Mouse (Mus musculus): ENCODE measurements around the gene Tfdp1. TPM values are rescaled to one million over a fixed set of nuclear protein-coding genes. Genes with fewer than 3 reads are reported as not detected.

Tfdp1 gene
- total RNA-seq, 2 experiments from 2014 or later, result 49.1 to 58.3 TPM

DNA sequence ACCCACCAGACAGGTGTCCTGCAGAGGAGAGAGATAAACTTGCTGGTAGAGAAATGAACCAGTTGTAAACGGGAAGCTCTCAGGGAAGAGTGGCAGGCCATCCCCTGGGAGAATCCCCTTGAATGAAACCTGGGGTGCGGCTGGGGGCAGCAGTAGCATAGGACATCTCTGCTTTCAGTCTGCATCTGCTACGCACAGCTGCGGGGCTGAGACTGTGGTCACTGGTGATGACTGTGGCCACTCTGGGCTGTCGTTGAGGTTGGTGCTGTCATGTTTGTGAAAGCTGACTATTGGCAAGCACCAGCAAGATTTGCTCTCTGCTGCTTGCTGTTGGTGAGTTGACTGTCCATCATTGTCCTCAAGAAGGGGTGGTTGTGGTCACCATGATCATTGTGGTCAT lies 13.0 kb downstream of the Tfdp1 start:
- DNase-seq (ENCODE audit: low spot score in 2 of 2), result no peak

- no peak for DNase-seq (ENCODE audit: low spot score in 2 of 2)
Measured at GRCm38 (mm10) chr8:13352601-13353000, 14.1 kb downstream of the Tfdp1 start.

DNA sequence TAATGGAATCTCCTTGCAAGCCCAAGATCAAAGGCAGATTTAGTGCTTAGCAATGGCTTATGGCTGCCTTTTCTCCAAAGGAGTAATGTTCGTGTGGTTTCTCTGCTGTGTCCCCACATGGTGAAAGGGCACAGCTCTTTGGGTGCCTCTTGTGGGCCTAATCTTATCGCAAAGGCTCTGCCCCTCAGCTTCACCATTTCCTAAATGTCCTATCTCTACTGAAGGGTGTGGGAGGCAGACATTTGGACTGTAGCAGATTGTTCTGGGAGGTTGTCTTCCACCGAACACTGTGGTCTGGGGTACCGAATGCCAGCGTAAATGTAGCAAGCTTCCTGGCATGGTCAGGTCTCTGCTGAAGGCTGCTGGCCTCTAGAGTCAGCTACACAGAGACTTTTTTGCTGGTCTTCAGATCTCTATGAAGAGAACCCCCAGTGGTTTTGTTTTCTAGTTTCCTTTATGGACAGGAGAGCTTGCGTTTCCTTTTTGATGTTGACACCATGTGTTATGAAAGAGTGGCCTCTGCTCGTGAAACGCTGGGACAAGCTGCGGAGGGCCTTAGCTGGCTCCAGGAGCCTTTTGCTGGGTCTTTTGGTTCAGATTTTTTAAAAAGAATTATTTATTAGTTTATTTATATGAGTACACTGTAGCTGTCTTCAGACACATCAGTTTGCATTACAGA lies 14.7 kb downstream of the Tfdp1 start:
- no peak for DNase-seq (ENCODE audit: low spot score in 2 of 2)

GRCm38 (mm10) chr8:13353883-13354282 lies 15.3 kb downstream of the Tfdp1 start:
- no peak for DNase-seq (ENCODE audit: low spot score in 2 of 2)

- no peak for DNase-seq (ENCODE audit: low spot score in 2 of 2)
Measured at GRCm38 (mm10) chr8:13356221-13356620, 17.7 kb downstream of the Tfdp1 start.

DNA sequence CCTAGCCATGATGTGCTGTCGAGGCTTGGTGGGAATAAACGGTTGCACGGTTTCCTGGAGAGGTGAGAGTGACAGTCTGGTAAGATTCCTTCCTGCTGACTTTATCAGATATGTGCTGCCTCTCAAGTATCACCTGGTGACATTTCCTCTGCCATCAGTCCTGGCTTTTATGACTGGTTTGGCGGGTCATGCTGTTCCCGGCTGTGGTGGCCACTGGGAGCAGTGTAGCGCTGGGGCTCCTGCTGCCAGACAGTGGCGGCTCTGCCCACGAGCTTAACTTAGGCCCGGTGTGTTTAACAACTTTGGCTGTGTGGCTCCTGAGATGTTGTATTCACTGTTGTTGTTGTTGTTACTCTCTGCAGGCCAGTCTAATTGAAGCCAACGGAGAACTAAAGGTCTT lies 18.1 kb downstream of the Tfdp1 start:
- DNase-seq (ENCODE audit: low spot score in 2 of 2), result no peak

DNA sequence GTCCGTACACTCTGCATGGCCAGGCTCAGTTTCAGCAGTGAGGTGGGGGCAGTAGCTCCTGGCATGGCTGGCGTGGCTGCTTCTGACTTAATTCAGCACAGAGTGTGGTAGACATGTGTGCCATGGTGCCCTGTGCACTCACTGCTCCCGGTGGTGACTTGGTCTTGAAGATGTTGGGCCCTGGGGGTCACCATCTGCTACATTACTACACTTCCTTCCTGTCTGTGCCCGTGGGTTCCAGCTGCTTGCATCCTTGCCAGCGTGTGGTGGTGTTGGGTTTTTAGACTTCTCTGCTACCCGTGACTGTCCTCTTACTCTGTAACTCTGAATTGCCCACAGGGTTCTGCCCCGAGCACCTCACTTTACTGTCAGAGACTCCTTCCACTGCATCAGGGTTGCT lies 21.7 kb downstream of the Tfdp1 start:
- no peak for DNase-seq (ENCODE audit: low spot score in 2 of 2)

GRCm38 (mm10) chr8:13361865-13362264 lies 23.3 kb downstream of the Tfdp1 start:
- DNase-seq (ENCODE audit: low spot score in 2 of 2), result no peak

- peak in 1 of 2 experiments; percentile 48 for DNase-seq (ENCODE audit: low spot score in 2 of 2)
Measured at GRCm38 (mm10) chr8:13373151-13373662, 34.7 kb downstream of the Tfdp1 start.

DNA sequence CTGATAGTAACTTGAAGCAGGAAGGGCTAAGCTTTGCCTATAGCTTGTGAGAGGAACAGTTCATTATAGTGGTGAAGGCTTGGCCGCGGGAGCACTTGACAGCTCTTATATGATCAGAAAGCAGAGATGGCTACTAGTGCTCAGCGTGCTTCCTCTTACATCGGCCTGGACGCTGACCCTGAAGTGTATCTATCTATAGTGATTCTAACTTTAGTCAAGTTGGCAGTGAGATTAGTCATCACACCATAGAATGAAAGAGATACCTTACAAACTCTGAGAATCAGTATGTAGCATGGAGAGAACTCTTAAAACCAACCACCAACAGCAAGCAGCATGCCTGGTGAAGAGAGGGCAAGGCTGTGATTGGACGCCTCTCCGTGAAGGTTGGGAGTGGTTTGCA lies 43.1 kb downstream of the Tfdp1 start:
- DNase-seq (ENCODE audit: low spot score in 2 of 2), result no peak

DNA sequence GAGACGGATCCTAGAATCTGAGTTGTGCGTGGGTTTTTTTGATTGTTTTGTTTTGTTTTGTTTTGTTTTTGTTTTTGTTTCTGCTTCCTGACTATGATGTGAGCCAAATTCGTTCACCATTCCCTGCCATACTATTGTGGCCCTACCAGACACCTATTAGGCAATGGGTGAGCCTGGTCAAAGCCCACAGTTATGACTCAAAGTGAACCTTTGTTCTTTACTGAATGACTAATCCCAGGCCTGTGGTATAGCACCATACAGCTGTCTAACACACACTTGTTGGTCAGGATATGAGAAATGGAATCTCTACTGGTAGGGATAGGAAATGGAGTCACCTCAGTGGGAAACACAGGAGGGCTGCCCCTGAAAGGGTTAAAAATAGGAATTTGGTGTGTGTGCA lies 44.0 kb downstream of the Tfdp1 start:
- DNase-seq (ENCODE audit: low spot score in 2 of 2), result no peak

GRCm38 (mm10) chr8:13382999-13383398 lies 44.4 kb downstream of the Tfdp1 start:
- no peak for DNase-seq (ENCODE audit: low spot score in 2 of 2)

DNA sequence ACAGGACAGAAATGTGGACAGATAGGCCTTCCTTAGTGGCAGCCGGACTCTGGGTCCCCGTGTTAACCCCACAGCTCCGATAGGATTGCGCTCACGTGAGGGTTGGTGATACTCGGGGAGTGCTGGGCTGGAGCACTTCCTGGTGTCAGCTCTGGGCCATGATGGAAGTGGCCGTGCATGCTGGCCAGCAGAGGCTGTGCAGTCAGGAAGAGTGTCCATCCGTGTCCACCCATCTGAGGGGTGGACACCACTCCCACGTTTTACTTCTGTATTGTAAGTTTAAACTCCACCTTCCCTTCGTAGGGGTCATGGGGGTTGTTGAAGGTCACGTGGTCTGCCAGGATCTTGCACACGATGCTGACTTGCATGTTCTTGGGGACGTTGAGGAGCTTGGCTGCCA lies 47.8 kb downstream of the Tfdp1 start:
- no peak for DNase-seq (ENCODE audit: low spot score in 2 of 2)

- DNase-seq (ENCODE audit: low spot score in 2 of 2), result no peak
Measured at GRCm38 (mm10) chr8:13387728-13388127, 49.2 kb downstream of the Tfdp1 start.

DNA sequence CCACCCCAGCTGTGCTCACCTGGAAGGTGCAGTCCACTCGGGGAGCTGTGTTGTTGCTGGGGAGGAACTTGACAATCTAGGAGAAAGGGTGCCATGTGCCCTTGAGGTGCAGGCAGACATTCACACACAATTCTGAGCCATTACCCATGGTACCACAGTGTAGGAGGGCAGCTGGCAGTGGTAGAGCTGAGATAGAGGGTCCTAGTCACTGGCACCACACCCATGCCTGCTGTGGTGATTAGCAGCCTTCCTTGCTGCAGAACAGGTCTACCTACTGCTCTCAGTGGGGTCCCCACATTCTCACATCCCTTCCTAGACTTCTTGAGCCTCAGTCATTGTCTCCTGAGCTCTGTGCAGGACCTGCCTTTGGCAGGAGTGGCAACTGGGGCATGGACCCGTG lies 50.2 kb downstream of the Tfdp1 start:
- no peak for DNase-seq (ENCODE audit: low spot score in 2 of 2)

- no peak for DNase-seq (ENCODE audit: low spot score in 2 of 2)
Measured at GRCm38 (mm10) chr8:13393869-13394268, 55.3 kb downstream of the Tfdp1 start.

GRCm38 (mm10) chr8:13396725-13397124 lies 58.2 kb downstream of the Tfdp1 start, which contains the start of gene Atp4b:
Gene Atp4b, minus strand, starts transcription at chr8:13396825.
- no peak for DNase-seq (ENCODE audit: low spot score in 2 of 2)

- no peak for DNase-seq (ENCODE audit: low spot score in 2 of 2)
Measured at GRCm38 (mm10) chr8:13403517-13403916, 65.0 kb downstream of the Tfdp1 start.

DNA sequence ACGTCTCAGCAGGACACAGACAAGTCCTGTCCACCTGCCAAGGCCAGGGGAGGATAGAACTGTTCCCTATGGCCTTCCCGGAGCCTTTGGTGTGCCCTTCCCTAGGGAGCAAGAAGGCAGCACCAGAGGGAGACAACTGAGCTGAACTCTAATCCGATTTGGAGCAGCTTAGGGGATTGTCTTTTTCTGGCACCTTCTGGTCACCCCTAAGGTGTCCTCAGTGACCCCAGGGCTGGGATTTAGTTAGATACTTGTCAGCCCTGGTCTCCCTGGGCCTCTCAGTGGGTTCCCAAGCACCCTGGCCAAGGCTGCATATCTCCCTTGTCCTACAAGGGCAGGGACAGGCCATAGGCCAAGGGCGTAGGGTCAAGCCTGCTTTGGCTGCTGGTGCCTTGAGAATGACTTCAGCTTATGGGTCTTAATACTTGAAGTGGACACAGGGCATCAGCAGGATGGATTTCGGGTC lies 66.1 kb downstream of the Tfdp1 start, which contains the start of gene Grk1:
Grk1 (plus strand) TSS at position 416 of the 466 bp plus-strand sequence.
- no peak for DNase-seq (ENCODE audit: low spot score in 2 of 2)

DNA sequence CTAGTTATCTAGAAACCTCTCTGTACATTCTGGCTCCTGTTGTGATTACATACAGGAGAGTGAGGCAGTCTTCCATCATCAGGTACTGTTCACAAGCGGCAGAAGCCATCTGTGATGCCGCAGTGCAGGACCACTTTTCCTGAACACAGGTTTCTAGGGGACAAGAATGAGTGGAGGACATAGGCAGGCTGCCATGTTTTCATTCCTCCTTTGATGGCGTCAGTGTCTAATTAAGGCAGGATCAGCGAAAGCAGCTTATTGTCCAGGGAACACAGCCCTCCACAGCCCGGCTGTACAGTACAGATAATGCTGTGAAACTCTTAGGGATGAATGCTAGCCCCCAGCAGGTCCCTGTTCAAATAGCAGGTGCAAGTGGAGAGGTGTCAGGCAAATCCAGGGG lies 67.5 kb downstream of the Tfdp1 start:
- no peak for DNase-seq (ENCODE audit: low spot score in 2 of 2)

- DNase-seq (ENCODE audit: low spot score in 2 of 2), result peak; percentile 51 to 64
Measured at GRCm38 (mm10) chr8:13411597-13411996, 73.0 kb downstream of the Tfdp1 start.

- DNase-seq (ENCODE audit: low spot score in 2 of 2), result peak; percentile 32 to 63
Measured at GRCm38 (mm10) chr8:13412891-13413558, 74.5 kb downstream of the Tfdp1 start.

Data from adrenal gland, adult 18-20 months (tissue).